ENCODE assay signal across 8 mouse cellular contexts in genomic region chr17:56018347-56019131, GRCm38 (mm10). TPM values are rescaled to one million over a fixed set of nuclear protein-coding genes. Genes with fewer than 3 reads are reported as not detected.
DNase-seq lines count a peak whose midpoint lies in the region; ATAC-seq and TF ChIP-seq lines count a peak whose summit lies in the region.

No protein-coding gene starts in this region.

- TF ChIP-seq CTCF in C2C12 (IDR thresholded peaks at IDR 0.05; ENCODE audit: control insufficient read depth, insufficient read depth, insufficient read length) = peak; percentile 48
- peak; percentile 56 for TF ChIP-seq CTCF in heart, postnatal 0 days (IDR thresholded peaks at IDR 0.05; ENCODE audit: low read depth)

- 0 out of 2 replicates have a peak, but pooled peaks have one; percentile 9 for ATAC-seq in forebrain, embryonic 11.5 days (replicated peaks; ENCODE audit: low FRiP score)
- peak; percentile 32; the same call in 1 of the 2 replicates for ATAC-seq in heart, postnatal 0 days (ENCODE audit: insufficient read depth, low read depth)
- ATAC-seq in midbrain, embryonic 13.5 days = peak; percentile 38

- H3K79me3 ChIP-seq in C2C12 (ENCODE audit: low read depth) = peaks cover 24% of the 10 kb centered on the region

- no peak overlapping the region for H3K27ac ChIP-seq in forebrain, embryonic 11.5 days (ENCODE audit: low read depth, low read length)
- no peak overlapping the region for H3K27ac ChIP-seq in forebrain, embryonic 10.5 days
- H3K27ac ChIP-seq in heart, postnatal 0 days (ENCODE audit: low read depth) = no peak overlapping the region
- H3K27ac ChIP-seq in midbrain, embryonic 13.5 days = peak overlapping the region; percentile 62; the same call in 1 of the 2 replicates

- peaks cover 24% of the 10 kb centered on the region for H3K36me3 ChIP-seq in forebrain, embryonic 11.5 days (ENCODE audit: control insufficient read depth, insufficient read depth, low read length)
- H3K36me3 ChIP-seq in forebrain, embryonic 10.5 days (replicated peaks) = peaks cover 90% of the 10 kb centered on the region
- H3K36me3 ChIP-seq in C2C12 (ENCODE audit: control insufficient read depth, insufficient read depth) = peaks cover 65% of the 10 kb centered on the region
- peaks cover 51% of the 10 kb centered on the region for H3K36me3 ChIP-seq in heart, postnatal 0 days (replicated peaks; ENCODE audit: control insufficient read depth, insufficient read depth, low read length)
- H3K36me3 ChIP-seq in midbrain, embryonic 13.5 days = peaks cover 67% of the 10 kb centered on the region

- no peak overlapping the region for H3K9ac ChIP-seq in forebrain, embryonic 11.5 days (ENCODE audit: low read length)
- H3K9ac ChIP-seq in heart, postnatal 0 days (replicated peaks; ENCODE audit: low read depth, low read length) = no peak overlapping the region
- H3K9ac ChIP-seq in midbrain, embryonic 13.5 days (replicated peaks) = no peak overlapping the region

- H3K79me2 ChIP-seq in C2C12 (ENCODE audit: control insufficient read depth, insufficient read depth) = peaks cover 40% of the 10 kb centered on the region

- no peak for DNase-seq in forebrain, embryonic 11.5 days (ENCODE audit: low spot score)
- DNase-seq in forebrain, embryonic 10.5 days (ENCODE audit: extremely low spot score, low spot score) = no peak
- peak; percentile 80 for DNase-seq in cerebellum, adult 11 months
- no peak for DNase-seq in heart, postnatal 0 days (ENCODE audit: low spot score)
- peak; percentile 68 to 69 for DNase-seq in layer of hippocampus, postnatal 10 days (ENCODE audit: low spot score in 2 of 2)
- peak; percentile 75 for DNase-seq in thymus, postnatal 0 days (ENCODE audit: low spot score)

- H3K4me3 ChIP-seq in forebrain, embryonic 11.5 days (ENCODE audit: low read depth, low read length) = no peak overlapping the region
- H3K4me3 ChIP-seq in forebrain, embryonic 10.5 days = no peak overlapping the region
- H3K4me3 ChIP-seq in C2C12 (ENCODE audit: insufficient read depth, poor library complexity, severe bottlenecking) = no peak overlapping the region
- H3K4me3 ChIP-seq in heart, postnatal 0 days (ENCODE audit: low read depth, low read length) = no peak overlapping the region
- no peak overlapping the region for H3K4me3 ChIP-seq in midbrain, embryonic 13.5 days (replicated peaks)

- WGBS in forebrain, embryonic 11.5 days = 76% methylated on average over 20 of the region's 20 CpGs
- WGBS in forebrain, embryonic 10.5 days = 81% methylated on average over 20 of the region's 20 CpGs
- WGBS in heart, postnatal 0 days = 69% methylated on average over 20 of the region's 20 CpGs
- 78% methylated on average over 20 of the region's 20 CpGs for WGBS in midbrain, embryonic 13.5 days

- H3K4me1 ChIP-seq in forebrain, embryonic 11.5 days (replicated peaks; ENCODE audit: control insufficient read depth, insufficient read depth, low read length) = no peaks in the 10 kb centered on the region
- H3K4me1 ChIP-seq in forebrain, embryonic 10.5 days = peaks cover 12% of the 10 kb centered on the region
- peaks cover 9% of the 10 kb centered on the region for H3K4me1 ChIP-seq in heart, postnatal 0 days (ENCODE audit: control insufficient read depth, insufficient read depth)
- peaks cover 31% of the 10 kb centered on the region for H3K4me1 ChIP-seq in midbrain, embryonic 13.5 days (replicated peaks)

- H3K4me2 ChIP-seq in forebrain, embryonic 11.5 days (ENCODE audit: low read depth, low read length, severe bottlenecking) = no peak overlapping the region
- no peak overlapping the region for H3K4me2 ChIP-seq in heart, postnatal 0 days (ENCODE audit: low read depth, low read length)
- no peak overlapping the region for H3K4me2 ChIP-seq in midbrain, embryonic 13.5 days (replicated peaks)

- H3K9me3 ChIP-seq in forebrain, embryonic 11.5 days (ENCODE audit: control insufficient read depth, low read length) = no peaks in the 10 kb centered on the region
- H3K9me3 ChIP-seq in forebrain, embryonic 10.5 days = no peaks in the 10 kb centered on the region
- H3K9me3 ChIP-seq in heart, postnatal 0 days (replicated peaks; ENCODE audit: control insufficient read depth, low read length) = no peaks in the 10 kb centered on the region
- no peaks in the 10 kb centered on the region for H3K9me3 ChIP-seq in midbrain, embryonic 13.5 days

- no peak for TF ChIP-seq EP300 in heart, postnatal 0 days (IDR thresholded peaks at IDR 0.05; ENCODE audit: low read depth)

- H3ac ChIP-seq in C2C12 (ENCODE audit: control insufficient read depth, insufficient read length, low read depth) = no peak overlapping the region

- no peaks in the 10 kb centered on the region for H3K27me3 ChIP-seq in forebrain, embryonic 11.5 days (ENCODE audit: control insufficient read depth, insufficient read depth, low read length)
- H3K27me3 ChIP-seq in forebrain, embryonic 10.5 days (ENCODE audit: poor library complexity, severe bottlenecking) = no peaks in the 10 kb centered on the region
- H3K27me3 ChIP-seq in C2C12 (ENCODE audit: control insufficient read depth, insufficient read depth, insufficient read length) = no peaks in the 10 kb centered on the region
- no peaks in the 10 kb centered on the region for H3K27me3 ChIP-seq in heart, postnatal 0 days (ENCODE audit: control insufficient read depth, insufficient read depth, low read length)
- no peaks in the 10 kb centered on the region for H3K27me3 ChIP-seq in midbrain, embryonic 13.5 days

TF ChIP-seq in C2C12, 6 proteins besides CTCF, POLR2A, EP300 and RAD21 (continues in another document):
- TF ChIP-seq FOSL1 (IDR thresholded peaks at IDR 0.05; ENCODE audit: insufficient read depth, low read length, poor library complexity, severe bottlenecking) (no peak), MYOD1 (IDR thresholded peaks at IDR 0.05; ENCODE audit: control insufficient read depth, insufficient read length, low read depth) (no peak), MYOG (IDR thresholded peaks at IDR 0.05; ENCODE audit: control insufficient read depth, extremely low read depth, insufficient read length) (no peak), MAX (IDR thresholded peaks at IDR 0.05) (no peak)

RNA-seq across cellular contexts. Expression of gene Mpnd, which starts 13.0 kb away (rescaled TPM):
- 164 and 191 TPM in 2 replicates for polyA plus RNA-seq in forebrain, embryonic 11.5 days (2014; fragmentation: Nextera tagmentation; extraction: Ambion mirVana)
- polyA plus RNA-seq in forebrain, embryonic 10.5 days (2016; fragmentation: Nextera tagmentation; extraction: Ambion mirVana) = 105 and 114 TPM in 2 replicates
- 55.4 TPM for polyA plus RNA-seq in C2C12 (2012; fragmentation: generic; extraction: Trizol)
- 100 and 114 TPM in 2 replicates for total RNA-seq in heart, postnatal 0 days (2014; rRNA removed; ENCODE audit: low replicate concordance)
- 42.5 and 42.9 TPM in 2 replicates for polyA plus RNA-seq in heart, postnatal 0 days (2015; fragmentation: Nextera tagmentation; extraction: Ambion mirVana)
- total RNA-seq in layer of hippocampus, postnatal 10 days (2021) = 100 to 1,000 TPM; 109 to 112 TPM
- polyA plus RNA-seq in midbrain, embryonic 13.5 days (2015; fragmentation: Nextera tagmentation; extraction: Ambion mirVana) = 159 and 182 TPM in 2 replicates
- 65.7 and 65.9 TPM in 2 replicates for polyA plus RNA-seq in thymus, postnatal 0 days (2015; fragmentation: Nextera tagmentation; extraction: Ambion mirVana)

RNA-seq across cellular contexts. Expression of gene Stap2, which starts 13.2 kb away (rescaled TPM):
- polyA plus RNA-seq in forebrain, embryonic 11.5 days (2014; fragmentation: Nextera tagmentation; extraction: Ambion mirVana) = 5.3 and 6.4 TPM in 2 replicates
- 5.6 and 7.4 TPM in 2 replicates for polyA plus RNA-seq in forebrain, embryonic 10.5 days (2016; fragmentation: Nextera tagmentation; extraction: Ambion mirVana)
- polyA plus RNA-seq in C2C12 (2012; fragmentation: generic; extraction: Trizol) = 0.48 TPM
- total RNA-seq in heart, postnatal 0 days (2014; rRNA removed; ENCODE audit: low replicate concordance) = 14.3 and 23.7 TPM in 2 replicates
- 16.0 and 17.2 TPM in 2 replicates for polyA plus RNA-seq in heart, postnatal 0 days (2015; fragmentation: Nextera tagmentation; extraction: Ambion mirVana)
- total RNA-seq in layer of hippocampus, postnatal 10 days (2021) = 1 to 10 TPM; 5.3 TPM
- 4.6 and 5.0 TPM in 2 replicates for polyA plus RNA-seq in midbrain, embryonic 13.5 days (2015; fragmentation: Nextera tagmentation; extraction: Ambion mirVana)
- 17.6 and 18.0 TPM in 2 replicates for polyA plus RNA-seq in thymus, postnatal 0 days (2015; fragmentation: Nextera tagmentation; extraction: Ambion mirVana)

RNA-seq across cellular contexts. Expression of gene Sh3gl1, which starts 17.9 kb away (rescaled TPM):
- 129 and 133 TPM in 2 replicates for polyA plus RNA-seq in forebrain, embryonic 11.5 days (2014; fragmentation: Nextera tagmentation; extraction: Ambion mirVana)
- polyA plus RNA-seq in forebrain, embryonic 10.5 days (2016; fragmentation: Nextera tagmentation; extraction: Ambion mirVana) = 152 and 157 TPM in 2 replicates
- 83.9 TPM for polyA plus RNA-seq in C2C12 (2012; fragmentation: generic; extraction: Trizol)
- 45.8 and 61.1 TPM in 2 replicates for total RNA-seq in heart, postnatal 0 days (2014; rRNA removed; ENCODE audit: low replicate concordance)
- 43.5 and 49.5 TPM in 2 replicates for polyA plus RNA-seq in heart, postnatal 0 days (2015; fragmentation: Nextera tagmentation; extraction: Ambion mirVana)
- 10 to 100 TPM; 58.7 to 59.9 TPM for total RNA-seq in layer of hippocampus, postnatal 10 days (2021)
- polyA plus RNA-seq in midbrain, embryonic 13.5 days (2015; fragmentation: Nextera tagmentation; extraction: Ambion mirVana) = 113 and 123 TPM in 2 replicates
- polyA plus RNA-seq in thymus, postnatal 0 days (2015; fragmentation: Nextera tagmentation; extraction: Ambion mirVana) = 117 and 129 TPM in 2 replicates

RNA-seq across cellular contexts. Expression of gene Chaf1a, which starts 21.7 kb away (rescaled TPM):
- polyA plus RNA-seq in forebrain, embryonic 11.5 days (2014; fragmentation: Nextera tagmentation; extraction: Ambion mirVana) = 38.0 and 38.6 TPM in 2 replicates
- 53.9 and 54.7 TPM in 2 replicates for polyA plus RNA-seq in forebrain, embryonic 10.5 days (2016; fragmentation: Nextera tagmentation; extraction: Ambion mirVana)
- 39.9 TPM for polyA plus RNA-seq in C2C12 (2012; fragmentation: generic; extraction: Trizol)
- total RNA-seq in heart, postnatal 0 days (2014; rRNA removed; ENCODE audit: low replicate concordance) = 2.8 and 8.3 TPM in 2 replicates
- polyA plus RNA-seq in heart, postnatal 0 days (2015; fragmentation: Nextera tagmentation; extraction: Ambion mirVana) = 2.9 and 3.0 TPM in 2 replicates
- total RNA-seq in layer of hippocampus, postnatal 10 days (2021) = 1 to 10 TPM; 5.2 to 6.2 TPM
- 10.1 and 11.0 TPM in 2 replicates for polyA plus RNA-seq in midbrain, embryonic 13.5 days (2015; fragmentation: Nextera tagmentation; extraction: Ambion mirVana)
- polyA plus RNA-seq in thymus, postnatal 0 days (2015; fragmentation: Nextera tagmentation; extraction: Ambion mirVana) = 18.0 and 18.5 TPM in 2 replicates

RNA-seq across cellular contexts. Expression of gene Fsd1, which starts 32.2 kb away (rescaled TPM):
- 61.9 and 71.1 TPM in 2 replicates for polyA plus RNA-seq in forebrain, embryonic 11.5 days (2014; fragmentation: Nextera tagmentation; extraction: Ambion mirVana)
- 74.4 and 80.9 TPM in 2 replicates for polyA plus RNA-seq in forebrain, embryonic 10.5 days (2016; fragmentation: Nextera tagmentation; extraction: Ambion mirVana)
- polyA plus RNA-seq in C2C12 (2012; fragmentation: generic; extraction: Trizol) = 1.2 TPM
- not detected in 2 replicates for total RNA-seq in heart, postnatal 0 days (2014; rRNA removed; ENCODE audit: low replicate concordance)
- 0.26 and 0.51 TPM in 2 replicates for polyA plus RNA-seq in heart, postnatal 0 days (2015; fragmentation: Nextera tagmentation; extraction: Ambion mirVana)
- 100 to 1,000 TPM in 1 of 2 experiments, 10 to 100 TPM in 1; 98.0 to 101 TPM for total RNA-seq in layer of hippocampus, postnatal 10 days (2021)
- 135 and 136 TPM in 2 replicates for polyA plus RNA-seq in midbrain, embryonic 13.5 days (2015; fragmentation: Nextera tagmentation; extraction: Ambion mirVana)
- polyA plus RNA-seq in thymus, postnatal 0 days (2015; fragmentation: Nextera tagmentation; extraction: Ambion mirVana) = 1.9 and 2.7 TPM in 2 replicates

Comparison
In these comparisons a context has a peak if more than half of its experiments do, and no peak if none do; other contexts are left out.
1. DNase-seq: peak in cerebellum, adult 11 months (single experiment), layer of hippocampus, postnatal 10 days (2 of 2) and thymus, postnatal 0 days (single experiment); none in forebrain, embryonic 11.5 days (single experiment), forebrain, embryonic 10.5 days (single experiment) and heart, postnatal 0 days (single experiment).
2. Peak in every context shown above with its lines, with median percentiles within 50 percentile points of each other: ATAC-seq.